Mouse (Mus musculus): Measurements from ENCODE around the gene Abca2.

GRCm38 (mm10) chr2:25492988-25493387 lies 64.5 kb downstream of the Abca2 start:
- TF ChIP-seq CTCF (IDR thresholded peaks at IDR 0.05; ENCODE audit: low read depth, low read length) (no peak), POLR2A (IDR thresholded peaks at IDR 0.05; ENCODE audit: extremely low read depth, insufficient read depth, low read length) (no peak)
